Mouse (Mus musculus): Measurements from ENCODE around the gene Dgkq.
"Not testable (repeated sequence)": the region's sequence is repeated elsewhere in the genome, so short reads cannot be mapped to it uniquely, and the experiment has no call there.

The Dgkq gene

DNA sequence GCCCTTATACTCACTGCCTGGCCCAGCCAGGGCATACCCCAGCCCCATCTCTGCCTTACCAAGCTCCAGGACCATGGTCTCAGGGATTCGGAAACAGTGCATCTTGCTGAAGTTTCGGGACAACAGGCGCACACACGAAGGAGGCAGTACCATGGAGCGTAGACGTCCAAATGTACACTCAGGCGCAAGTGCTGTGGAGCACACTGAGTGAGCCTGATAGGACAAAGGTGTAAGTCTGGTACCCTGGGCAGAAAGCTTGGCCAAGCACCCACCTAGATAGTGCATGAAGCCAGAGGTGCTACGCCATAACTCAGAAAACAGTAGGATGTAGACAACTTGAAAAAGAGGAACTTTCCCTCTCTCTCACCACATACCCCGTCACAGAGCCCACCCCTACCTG is 14.1 kb downstream of the Dgkq start:
- DNase-seq (ENCODE audit: low spot score) = no peak

DNA sequence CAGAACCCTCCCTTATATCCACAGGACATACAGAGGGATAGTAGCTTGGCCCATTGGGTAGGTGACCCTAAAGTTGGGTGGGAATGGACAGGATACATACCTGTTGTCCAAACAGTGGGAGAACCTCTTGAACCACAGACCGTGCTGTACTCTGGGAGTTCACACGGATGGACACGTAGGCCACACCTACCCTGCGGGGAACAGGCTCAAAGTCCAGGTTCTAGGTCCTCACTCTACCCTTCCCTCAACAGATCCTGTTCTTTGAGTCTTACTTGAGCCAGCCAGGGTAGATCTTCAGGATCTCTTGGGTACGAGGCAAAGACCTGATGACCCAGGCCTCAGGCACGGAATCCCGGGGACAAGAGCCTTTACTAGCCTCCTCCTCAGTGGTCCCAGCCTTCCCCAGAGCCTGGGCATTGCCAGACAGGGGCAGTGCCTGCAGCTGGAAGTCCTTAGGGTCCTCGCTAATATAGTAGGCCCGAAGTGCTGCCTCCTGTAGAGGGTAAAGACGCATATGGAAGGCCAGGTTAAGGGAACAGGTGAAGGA is 15.0 kb downstream of the Dgkq start:
- no peak for DNase-seq (ENCODE audit: low spot score)

DNA sequence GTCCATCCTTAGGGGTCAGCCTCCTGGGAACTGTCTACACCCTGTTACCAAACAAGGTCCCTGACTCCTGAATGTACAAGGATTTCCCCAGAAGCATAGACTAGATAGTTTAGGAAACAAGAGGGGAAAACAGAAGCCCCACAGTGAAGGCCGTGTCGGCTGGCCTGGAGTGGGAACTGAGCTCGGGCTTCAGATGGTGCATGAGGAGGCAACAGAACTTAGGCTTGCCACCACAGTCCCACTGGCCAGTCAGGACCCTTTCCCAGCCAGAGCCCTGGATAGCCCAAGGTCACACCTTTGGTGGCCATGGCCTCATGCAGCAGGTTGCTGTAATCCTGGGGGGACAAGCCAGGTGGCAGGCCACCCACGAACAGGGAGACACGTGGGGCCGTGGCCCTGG is 16.1 kb downstream of the Dgkq start:
- no peak for DNase-seq (ENCODE audit: low spot score)

DNA sequence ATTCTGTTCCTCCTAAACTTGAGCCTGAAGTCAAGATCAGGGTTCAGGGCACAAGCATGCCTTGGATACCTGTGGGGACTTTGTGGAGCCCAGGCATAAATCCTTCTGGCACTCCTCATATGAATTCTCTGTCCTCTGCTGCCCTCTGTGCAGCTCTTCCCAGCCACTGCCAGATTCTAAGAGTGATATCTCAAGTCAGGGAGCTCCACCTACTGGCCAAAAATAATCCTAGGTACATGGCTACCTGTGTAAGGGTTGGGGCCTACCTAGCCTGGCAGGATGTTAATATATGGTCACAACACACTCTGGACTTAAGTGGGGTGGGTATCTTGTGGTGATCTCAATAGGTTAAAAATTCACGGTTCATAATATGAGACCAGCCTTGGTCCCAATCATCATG is 17.6 kb downstream of the Dgkq start:
- no peak for DNase-seq (ENCODE audit: low spot score)

DNA sequence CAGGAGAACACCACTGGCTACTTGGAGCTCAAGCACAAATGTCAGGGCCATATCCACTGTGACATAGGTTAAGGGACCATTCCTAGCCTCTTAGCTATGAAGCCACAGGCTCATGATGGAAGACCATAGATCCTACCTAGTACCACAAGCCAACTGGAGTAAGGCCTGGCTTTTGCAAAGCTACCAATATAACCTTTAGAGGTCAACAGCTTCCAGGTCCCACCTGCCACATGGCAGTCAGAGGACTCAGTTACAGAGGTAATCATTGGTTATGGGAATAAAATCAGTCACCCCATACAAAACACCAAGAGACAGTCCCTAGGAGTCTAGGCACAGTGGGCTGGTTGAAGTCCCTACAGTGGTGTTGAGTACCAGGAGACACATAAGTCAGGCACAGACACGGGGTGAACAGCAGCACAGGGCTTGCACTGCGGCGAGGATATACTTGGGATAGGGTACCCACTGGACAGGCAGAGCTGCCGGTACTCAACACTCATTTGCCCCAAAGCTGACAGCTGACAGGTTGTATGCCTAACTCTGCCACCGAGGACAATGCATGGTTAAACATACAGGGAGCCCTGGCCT is 18.2 kb downstream of the Dgkq start:
- DNase-seq (ENCODE audit: low spot score) = no peak

DNA sequence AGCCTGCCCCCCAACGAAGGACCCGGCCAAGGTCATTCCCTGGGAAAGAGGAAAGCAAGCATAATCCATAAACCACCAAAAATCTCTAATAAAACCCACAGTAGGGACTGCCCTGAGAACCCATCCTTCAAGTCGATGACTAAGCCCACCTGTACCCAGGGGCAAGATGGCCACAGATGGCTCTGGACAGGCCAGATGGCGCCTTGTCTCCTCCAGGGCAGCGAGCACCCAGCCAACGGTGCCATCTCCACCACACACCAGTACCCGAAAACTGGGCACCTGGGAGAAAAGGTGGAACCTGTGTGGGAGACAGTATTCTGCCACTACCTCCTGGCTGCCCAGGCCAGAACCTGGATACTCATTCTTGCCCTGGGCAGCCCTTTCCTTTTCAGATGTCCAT is 19.1 kb downstream of the Dgkq start:
- DNase-seq (ENCODE audit: low spot score) = no peak

DNA sequence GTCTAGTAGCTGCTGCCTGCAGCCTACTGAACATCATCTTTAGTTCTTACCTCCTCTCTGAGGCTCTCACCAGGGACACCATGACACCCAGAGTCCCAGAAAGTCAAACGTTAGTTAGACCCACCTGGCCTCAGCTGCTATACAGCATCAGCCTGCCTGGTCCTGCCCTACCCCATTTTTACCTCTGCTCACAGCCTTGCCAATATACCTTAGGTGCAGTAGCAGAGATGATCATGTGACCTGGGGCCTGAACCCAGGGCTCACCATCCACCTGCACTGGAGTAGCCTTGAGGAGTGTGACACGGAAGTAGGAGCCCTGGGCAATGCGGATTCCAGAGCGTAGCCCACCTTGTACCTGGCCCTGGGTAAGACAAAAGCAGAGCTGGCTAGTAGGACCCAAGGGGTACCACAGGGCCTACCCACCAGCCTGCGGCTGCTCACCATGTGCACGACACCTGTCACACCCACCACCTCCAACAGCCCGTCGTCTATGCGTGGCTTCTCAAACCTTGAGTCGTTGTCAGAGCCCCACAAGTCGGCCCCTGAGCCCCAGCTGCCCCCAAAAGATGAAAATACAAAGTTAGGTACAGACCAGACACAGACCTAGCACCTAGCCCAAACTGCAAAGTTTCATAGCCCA is 20.4 kb downstream of the Dgkq start:
- DNase-seq (ENCODE audit: low spot score) = no peak

DNA sequence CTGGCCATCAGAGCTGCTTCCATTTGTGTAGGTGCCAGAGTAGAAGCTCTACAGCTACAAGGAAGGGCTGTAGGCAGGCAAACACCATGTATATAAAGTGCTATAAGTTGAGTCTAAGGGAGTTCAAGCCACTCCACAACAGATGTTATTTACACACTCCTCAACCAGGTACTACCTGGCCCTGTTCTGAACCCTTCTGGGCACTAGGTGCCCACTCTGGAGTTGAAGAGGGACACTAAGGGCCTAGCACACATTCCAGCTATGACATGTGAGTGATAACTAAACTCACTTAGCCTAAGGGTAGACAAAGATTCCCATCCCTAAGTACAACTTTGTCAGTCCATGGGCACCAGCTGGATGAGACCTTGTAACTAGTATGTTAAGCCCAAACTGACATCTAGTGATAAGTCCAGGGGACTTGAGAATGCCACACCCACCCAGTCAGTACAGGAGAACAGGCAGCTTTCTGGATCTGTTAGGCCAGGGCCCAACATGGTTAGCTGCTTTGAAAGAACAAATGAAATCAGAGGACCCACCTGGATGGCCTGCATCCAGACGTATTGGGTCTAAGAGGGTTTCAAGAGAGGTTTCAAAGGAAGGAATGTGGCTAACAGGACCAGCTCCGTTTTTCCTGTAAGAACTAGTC is 21.5 kb downstream of the Dgkq start:
- no peak for DNase-seq (ENCODE audit: low spot score)

DNA sequence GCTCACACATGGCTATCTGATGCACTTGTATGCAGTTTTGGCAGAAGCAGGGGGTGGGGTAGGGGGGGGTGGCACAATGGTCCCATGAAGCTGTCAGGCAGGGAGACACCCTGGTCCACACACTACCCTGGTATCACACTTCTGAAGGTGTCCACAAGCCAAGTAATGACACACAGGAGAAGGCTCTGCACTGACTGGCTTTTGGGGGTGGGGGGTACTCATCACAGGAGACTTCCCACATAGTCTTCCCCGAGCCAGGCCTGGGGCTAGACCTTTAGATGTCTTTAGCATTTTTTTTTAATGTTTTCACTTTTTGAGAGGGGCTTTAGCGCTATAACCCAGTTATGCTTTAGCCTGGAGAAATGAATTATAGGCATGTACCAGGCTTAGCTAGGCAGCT is 22.2 kb downstream of the Dgkq start:
- no peak for DNase-seq (ENCODE audit: low spot score)

DNA sequence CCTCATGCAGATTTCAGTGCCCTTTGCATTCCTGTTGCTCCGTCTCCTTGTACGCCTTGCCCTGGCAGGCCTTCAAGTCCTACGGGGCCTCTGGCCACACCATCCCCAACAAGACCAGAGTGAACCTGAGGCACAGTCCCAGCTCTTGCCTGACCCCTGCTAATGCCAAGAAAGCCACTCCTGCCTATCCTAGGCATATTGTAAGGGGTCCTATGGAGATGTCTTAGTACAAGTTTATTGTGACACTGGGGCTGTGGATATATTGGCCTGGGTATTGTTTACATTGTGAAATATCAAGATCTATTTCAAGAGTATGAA is 23.2 kb downstream of the Dgkq start:
- no peak for DNase-seq (ENCODE audit: low spot score)

DNA sequence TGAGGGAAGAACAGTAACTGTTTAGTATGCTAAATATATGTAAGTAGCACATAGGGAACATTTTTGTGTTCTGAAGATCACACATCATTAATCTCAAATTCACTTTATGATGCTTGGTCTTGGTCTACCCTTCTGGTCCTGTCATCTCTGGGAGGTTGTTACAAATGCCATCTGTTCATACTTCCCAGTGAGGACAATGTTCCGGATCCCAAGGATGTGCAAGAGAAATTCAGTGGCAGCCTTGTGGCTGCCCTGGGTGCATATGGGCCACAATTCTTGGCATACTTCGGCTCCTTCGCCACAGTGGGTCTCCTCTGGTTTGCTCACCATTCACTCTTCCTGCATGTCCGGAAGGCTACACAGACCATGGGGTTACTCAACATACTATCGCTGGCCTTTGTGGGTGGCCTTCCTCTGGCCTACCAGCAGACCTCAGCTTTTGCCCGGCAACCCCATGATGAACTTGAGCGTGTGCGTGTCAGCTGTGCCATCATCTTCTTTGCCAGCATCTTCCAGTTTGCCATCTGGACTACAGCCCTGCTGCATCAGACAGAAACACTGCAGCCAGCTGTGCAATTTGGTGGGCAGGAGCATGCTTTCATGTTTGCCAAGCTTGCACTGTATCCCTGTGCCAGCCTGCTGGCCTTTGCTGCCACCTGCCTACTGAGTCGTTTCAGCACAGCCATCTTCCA is 23.7 kb downstream of the Dgkq start:
- no peak for DNase-seq (ENCODE audit: low spot score)

DNA sequence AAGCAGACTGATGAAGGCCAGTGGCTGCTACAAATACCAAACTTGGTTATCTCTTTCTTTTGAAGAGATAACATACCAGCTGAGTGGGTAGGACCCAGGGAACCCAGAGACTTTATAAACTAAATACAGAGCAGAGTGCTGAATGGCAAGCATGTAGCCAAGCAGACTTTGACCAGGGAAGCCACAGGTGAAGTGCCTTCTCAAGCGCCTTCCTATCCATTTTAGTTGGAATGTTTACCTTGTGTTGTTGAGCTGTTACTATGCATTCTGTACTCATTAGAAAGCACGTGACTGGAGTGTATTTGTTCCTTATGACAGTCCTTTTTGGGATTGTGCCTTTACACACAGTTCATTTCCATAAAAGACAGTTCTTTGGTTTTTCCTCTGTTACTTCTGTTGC is 25.8 kb downstream of the Dgkq start:
- no peak for DNase-seq (ENCODE audit: low spot score)

DNA sequence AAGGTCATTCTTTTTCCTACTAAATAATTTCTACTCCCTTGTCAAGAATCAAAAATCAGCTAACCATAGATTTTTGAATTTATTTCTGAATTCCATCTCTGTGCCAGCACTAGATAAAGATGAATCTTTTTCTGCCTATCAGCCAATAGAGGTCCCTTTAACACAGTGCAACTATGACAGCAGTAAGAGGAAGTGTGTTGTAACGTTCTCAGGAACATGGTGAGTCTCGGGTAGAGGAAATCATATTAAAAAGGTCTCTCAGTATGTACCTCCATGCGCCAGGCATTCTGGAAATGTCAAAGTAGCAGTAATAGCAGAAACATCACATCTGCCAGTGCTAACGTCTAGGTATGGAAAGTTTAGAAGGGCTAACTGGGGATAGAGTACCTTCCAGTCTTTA is 33.3 kb downstream of the Dgkq start:
- DNase-seq (ENCODE audit: low spot score) = no peak

DNA sequence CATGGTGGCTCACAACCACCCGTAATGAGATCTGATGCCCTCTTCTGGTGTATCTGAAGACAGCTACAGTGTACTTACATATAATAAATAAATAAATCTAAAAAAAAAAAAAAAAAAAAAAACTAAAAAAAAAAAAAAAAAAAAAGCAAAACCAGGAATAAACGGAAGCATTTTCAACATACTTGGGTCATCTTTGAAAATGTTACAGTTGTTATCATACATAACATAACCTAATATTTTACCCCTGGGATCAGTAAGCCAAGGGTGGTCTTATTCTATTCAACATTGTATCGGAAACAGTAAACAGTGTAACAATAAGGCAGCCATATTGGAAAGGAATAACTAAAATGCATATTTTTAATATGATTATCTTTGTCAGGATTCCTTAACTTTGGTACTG is 35.4 kb downstream of the Dgkq start:
- not testable (repeated sequence) for DNase-seq (ENCODE audit: low spot score)

DNA sequence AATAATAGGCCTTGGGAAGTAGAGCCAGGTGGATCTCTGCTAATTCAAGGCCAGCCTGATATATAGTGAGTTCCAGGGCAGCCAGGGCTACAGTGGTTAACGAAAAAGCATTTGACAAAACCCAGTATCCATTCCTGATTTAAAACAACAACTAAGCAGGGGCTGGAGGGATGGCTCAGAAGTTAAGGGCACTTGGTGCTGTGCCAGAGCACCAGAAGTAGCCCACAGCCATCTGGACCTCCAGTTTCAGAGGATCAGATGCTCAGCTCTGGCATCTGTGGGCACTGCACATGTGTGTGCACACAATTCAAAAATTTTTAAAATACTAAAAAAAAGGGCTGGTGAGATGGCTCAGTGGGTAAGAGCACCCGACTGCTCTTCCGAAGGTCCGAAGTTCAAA is 35.8 kb downstream of the Dgkq start:
- DNase-seq (ENCODE audit: low spot score) = no peak

DNA sequence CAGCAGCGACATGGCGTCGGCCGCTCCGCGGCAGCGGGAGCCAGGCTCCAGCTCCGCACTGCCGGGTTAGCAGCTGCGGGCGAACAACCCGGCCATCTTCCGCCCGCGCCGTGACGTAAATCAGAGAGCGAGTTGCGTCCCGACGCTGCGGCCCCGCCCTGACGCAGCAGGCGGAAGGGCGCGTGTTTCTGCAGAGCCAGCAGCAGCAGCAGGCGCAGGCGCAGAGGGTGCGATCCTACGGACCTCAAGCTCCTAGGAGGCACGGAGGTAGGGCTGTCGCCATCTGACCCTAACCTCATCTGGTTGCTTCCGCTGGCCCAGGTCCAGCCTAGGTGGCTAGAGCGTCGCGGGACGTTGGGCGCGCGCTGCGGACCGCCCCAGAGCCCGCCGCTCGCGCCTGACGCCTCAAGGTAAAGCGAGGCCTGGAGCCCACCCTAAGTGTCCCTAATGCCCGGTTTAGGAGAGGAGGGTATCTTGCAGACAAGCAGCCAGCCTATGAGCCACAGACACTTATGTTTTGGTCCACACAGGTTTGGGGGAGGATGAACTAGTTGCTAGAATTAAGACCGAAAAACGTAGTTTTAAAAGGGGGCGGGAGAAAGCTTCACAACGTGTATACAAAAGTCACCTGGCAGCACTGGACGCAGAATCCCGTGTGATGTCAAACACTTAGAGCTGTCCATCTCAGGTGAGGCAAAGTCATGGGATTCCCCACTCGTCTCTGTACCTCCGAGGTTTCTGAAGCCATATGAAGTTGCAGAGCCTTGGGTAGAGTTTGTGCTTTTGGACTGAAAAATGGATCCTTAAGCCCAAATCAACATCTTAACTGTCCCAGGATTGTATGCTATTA is 39.6 kb downstream of the Dgkq start, which contains the start of the genes Gak and Tmem175:
Gak (minus strand) TSS at position 122 of the 850 bp plus-strand sequence.
Tmem175 (plus strand) TSS at position 137 of the 850 bp plus-strand sequence.
- peak; percentile 71 for DNase-seq (ENCODE audit: low spot score)

DNA sequence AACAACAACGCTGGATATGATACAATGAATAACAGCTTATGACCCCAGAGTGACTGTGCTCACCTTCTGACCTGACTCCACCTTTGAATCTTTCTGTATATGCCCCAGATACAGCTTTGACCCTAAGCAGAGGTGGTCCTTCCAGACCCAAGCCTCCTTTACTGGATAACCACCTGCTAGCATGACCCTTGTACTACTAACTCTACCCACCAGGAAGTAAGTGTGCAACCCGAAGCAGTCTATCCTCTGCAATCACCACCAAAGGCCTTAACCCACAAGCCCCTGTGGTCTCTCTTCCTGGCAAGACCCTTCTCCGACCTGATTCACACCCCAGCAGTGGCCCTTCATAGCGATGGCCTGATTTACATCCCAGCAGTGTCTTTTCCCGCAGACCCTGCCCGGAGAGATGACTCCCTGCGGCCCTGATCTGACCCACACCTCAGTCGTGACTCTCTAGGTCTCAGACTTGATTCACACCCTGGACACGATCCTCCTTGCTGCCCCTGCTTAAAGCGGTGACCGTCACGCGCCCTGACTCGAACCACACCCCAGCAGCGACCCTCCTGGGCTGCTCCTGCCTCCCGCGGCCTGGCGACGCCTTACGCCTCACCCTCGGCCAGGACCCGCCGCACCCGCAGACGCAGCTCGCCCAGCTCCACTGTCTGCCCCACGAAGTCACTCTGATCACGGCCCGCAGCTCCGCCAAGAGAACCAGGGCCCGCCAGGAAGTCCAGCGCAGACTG is 40.4 kb downstream of the Dgkq start:
- no peak for DNase-seq (ENCODE audit: low spot score)

DNA sequence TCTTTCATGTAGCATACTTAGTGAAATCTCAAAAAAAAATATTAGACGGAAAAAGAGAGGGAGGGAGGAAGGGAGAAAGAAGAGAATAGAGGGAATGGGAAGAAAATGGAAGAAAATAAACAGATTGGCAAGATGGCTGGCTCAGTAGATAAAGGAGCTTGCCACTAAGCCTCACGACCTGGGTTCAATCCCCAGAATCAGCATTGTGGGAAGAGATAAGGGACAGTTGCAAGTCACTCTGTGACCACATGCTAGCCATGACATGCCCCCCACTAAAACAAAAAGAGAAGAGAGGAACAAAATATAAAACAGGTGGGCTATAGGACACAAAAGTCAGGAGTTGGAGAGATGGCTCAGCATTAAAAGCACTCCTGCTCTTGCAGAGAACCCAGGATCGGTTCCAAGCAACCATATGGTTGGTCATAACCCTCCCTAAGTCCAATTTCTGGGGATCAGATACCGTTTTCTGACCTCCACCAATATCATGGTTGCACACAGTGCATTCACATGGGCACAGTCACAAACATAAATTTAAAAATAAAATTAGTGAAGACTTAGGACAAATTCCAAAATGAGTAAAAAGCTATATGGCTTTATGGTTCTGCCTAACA is 43.3 kb downstream of the Dgkq start:
- no peak for DNase-seq (ENCODE audit: low spot score)

DNA sequence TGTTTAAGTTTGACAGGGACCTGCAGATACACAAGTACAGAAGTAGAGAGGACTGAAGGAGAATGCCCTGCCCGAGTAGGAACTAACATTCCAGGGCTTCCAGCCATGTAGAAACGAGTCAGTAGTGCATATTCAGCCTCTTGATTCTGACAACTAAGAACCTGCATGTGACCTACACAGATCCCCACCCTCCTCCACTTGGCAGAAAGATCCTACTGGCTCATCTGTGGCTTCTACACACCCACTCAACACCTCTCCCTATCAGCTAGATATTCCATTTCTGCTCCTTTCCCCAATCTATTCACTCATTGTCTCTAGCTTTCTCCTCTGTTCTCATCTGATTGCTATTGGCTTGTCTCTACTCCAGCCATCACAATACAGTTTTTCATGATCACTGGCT is 47.6 kb downstream of the Dgkq start:
- DNase-seq (ENCODE audit: low spot score) = no peak

DNA sequence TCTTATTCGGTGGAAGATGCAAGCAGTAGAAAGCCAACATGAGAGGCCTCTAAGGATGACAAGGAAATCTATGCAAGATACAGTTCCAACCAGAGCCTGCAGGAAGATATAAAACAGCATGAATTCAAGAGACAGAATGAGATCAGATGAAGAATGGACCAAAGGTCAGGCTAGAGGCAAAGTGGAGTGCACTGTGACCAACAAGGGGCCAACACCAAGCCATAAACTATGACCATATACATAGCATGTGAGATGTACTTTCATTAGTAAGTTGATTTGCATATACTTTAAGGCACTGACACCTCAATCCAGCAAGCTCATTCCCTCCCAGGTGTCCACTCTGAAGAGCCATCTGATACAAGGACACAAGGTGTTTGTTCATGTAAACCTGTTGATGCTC is 59.0 kb downstream of the Dgkq start:
- no peak for DNase-seq (ENCODE audit: low spot score)

DNA sequence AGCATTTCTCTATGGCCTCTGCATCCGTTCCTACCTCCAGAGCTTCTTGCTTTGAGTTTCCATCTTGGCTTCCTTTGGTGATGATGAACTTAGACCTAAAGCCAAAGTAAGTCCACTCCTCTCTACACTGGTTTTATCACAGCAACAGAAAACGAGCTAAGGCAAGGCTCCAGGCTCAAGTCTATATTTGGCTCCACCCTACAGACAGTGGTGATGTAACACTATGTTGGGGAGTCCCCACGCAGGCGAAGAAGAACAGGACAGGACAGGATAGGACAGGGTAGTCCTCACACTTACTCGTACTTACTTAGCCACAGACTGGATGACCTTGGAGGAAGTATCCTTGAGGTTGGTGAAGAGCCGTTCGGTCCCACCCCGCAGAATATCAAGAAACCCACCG is 66.9 kb downstream of the Dgkq start:
- no peak for DNase-seq (ENCODE audit: low spot score)
